Mouse (Mus musculus): ENCODE data around the gene Lamb2. TPM values are rescaled to one million over a fixed set of nuclear protein-coding genes. Genes with fewer than 3 reads are reported as not detected.

The Lamb2 gene
- 47.1 and 62.6 TPM in 2 replicates for polyA plus RNA-seq (2015; fragmentation: Nextera tagmentation; extraction: Ambion mirVana)

DNA sequence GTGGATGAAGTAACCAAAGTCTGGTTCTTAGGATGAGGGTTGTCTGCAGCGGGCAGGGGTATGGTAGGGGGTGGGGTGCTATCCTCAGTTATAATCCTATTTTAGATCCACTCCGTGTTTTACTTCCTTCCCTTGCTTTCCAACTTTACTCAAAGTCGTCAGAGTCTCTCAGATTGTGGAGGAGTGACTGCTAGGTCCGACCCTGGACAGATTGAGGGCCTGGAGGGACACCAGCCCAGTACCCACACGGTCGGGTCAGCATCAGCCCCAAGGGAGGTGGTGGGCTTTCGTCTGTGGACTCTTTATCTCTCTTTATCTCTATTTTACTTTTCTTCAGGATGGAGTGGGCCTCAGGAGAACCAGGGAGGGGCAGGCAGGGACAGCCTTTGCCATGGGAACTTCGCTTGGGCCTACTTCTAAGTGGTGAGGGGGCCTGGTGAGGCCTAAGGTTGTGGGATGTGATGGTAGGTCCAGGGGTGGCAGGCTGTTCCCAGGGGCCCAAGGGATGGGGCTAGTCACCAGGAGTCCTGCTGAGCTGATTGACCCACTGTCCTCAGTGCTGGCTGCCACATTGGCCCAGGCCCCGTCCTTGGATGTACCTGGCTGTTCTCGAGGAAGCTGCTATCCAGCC lies at the start of gene Lamb2:
Gene Lamb2, plus strand, starts transcription at position 16 of the 631 bp plus-strand sequence.
- H3K4me2 ChIP-seq (replicated peaks) = peak within 1 kb of the TSS; percentile 98
- ATAC-seq (ENCODE audit: low FRiP score, low read depth) = peak; percentile 55; the same call in 1 of the 2 replicates
- H3K4me1 ChIP-seq = peaks cover 24% of the 10 kb centered on the region
- H3K9me3 ChIP-seq = no peaks in the 10 kb centered on the region
- WGBS = 9% methylated on average over 10 of the region's 10 CpGs
- peak within 1 kb of the TSS; percentile 89 for H3K9ac ChIP-seq
- peaks cover 38% of the 10 kb centered on the region for H3K36me3 ChIP-seq
- H3K27me3 ChIP-seq = no peaks in the 10 kb centered on the region
- H3K27ac ChIP-seq = peak within 1 kb of the TSS; percentile 81
- peak within 1 kb of the TSS; percentile 73 for H3K4me3 ChIP-seq

DNA sequence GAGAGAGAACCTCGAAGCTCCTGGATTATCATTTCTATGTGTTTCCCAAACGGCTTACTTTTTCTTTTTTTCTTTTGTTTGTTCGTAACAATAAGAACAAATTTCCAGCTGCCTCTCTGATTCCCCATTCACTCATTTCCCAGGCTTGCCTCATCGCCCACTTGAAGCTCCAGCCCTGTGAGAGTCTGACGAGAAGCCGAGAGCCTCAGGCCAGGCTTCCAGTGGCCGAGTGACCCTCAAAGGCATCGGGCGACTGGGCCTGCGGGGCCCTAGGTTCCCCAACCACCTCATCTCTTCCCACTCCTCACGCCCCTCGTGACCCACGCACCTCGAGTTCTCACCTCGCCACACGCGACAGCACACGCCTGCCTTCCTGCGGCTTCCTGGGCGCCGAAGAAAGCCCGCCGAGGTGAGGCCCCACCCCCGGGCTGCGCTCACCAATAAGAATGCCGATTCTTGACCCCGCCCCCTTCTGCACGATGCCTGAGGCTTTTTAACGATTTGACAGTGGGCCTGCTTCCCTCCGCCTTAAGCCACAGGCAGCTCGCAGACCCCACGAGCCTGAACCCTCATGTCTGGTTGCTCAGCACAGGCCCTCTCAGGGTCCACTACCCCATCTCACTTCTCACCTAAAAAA lies 48.0 kb upstream of the Lamb2 start:
- peak overlapping the region; percentile 49 for H3K4me2 ChIP-seq (replicated peaks)
- H3K4me3 ChIP-seq = peak overlapping the region; percentile 27
- H3K9me3 ChIP-seq = no peaks in the 10 kb centered on the region
- no peaks in the 10 kb centered on the region for H3K36me3 ChIP-seq
- 45% methylated on average over 32 of the region's 32 CpGs for WGBS
- ATAC-seq (ENCODE audit: low FRiP score, low read depth) = peak; percentile 57; the same call in 1 of the 2 replicates
- peak overlapping the region; percentile 19; the same call in 1 of the 2 replicates for H3K9ac ChIP-seq
- H3K27ac ChIP-seq = no peak overlapping the region
- no peaks in the 10 kb centered on the region for H3K27me3 ChIP-seq
- peaks cover 4% of the 10 kb centered on the region; the same call in 1 of the 2 replicates for H3K4me1 ChIP-seq

DNA sequence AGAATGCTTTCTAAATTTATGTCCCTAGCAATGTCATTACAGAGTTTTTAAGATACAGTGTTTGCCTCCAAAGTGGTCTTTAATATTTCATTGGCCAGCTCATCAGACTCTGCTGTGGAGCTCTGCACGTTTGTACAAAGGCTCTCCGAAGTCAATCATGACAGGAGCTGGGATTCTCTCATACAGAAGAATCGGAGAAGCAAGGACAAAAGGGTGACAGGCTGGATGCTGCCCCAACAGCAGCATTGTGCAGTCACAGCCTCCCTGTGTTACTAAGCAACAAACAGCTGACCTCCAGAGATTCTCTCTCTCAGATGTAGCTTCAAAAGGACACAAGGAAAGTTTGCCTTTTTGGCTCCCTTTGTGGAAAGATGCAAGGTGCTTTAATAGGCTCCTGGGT lies 43.4 kb upstream of the Lamb2 start, which contains the start of gene BC048562:
Gene BC048562, plus strand, starts transcription at position 301 of the 400 bp plus-strand sequence.
- Histone ChIP-seq H3K9me3 (no peaks in the 10 kb centered on the region), H3K4me2 (replicated peaks) (no peak within 1 kb of the TSS), H3K36me3 (no peaks in the 10 kb centered on the region), H3K4me1 (peaks cover 4% of the 10 kb centered on the region; the same call in 1 of the 2 replicates), H3K9ac (peak within 1 kb of the TSS; percentile 25; the same call in 1 of the 2 replicates), H3K4me3 (no peak within 1 kb of the TSS), H3K27me3 (no peaks in the 10 kb centered on the region), H3K27ac (no peak within 1 kb of the TSS)
- WGBS = 77% methylated on average over 3 of the region's 3 CpGs
- no peak for ATAC-seq (ENCODE audit: low FRiP score, low read depth)

DNA sequence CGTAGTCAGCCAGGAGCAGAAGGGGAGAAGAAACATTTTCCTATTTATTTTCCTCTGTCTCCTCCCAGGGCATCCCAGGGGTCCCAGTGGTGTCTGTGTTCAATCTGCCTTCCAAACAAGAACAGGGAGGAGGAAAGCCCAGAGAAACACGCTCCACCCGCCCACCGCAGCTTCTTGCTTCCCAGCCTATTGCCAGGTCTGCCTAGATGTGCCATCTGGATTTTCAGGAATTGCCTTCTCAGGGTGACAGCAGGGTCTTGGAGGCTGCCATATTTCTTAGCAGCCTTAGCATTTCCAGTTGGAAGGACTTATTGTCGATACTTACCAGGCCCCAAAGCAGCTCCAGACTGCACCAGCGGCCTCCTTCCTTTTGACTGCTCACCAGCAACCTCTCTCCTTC lies 40.4 kb upstream of the Lamb2 start:
- Histone ChIP-seq H3K9me3 (no peaks in the 10 kb centered on the region), H3K4me2 (replicated peaks) (no peak overlapping the region), H3K9ac (no peak overlapping the region), H3K36me3 (no peaks in the 10 kb centered on the region), H3K27me3 (no peaks in the 10 kb centered on the region), H3K4me1 (no peaks in the 10 kb centered on the region), H3K27ac (no peak overlapping the region), H3K4me3 (no peak overlapping the region)
- ATAC-seq (ENCODE audit: low FRiP score, low read depth) = no peak
- WGBS = 79% methylated on average over 6 of the region's 6 CpGs

DNA sequence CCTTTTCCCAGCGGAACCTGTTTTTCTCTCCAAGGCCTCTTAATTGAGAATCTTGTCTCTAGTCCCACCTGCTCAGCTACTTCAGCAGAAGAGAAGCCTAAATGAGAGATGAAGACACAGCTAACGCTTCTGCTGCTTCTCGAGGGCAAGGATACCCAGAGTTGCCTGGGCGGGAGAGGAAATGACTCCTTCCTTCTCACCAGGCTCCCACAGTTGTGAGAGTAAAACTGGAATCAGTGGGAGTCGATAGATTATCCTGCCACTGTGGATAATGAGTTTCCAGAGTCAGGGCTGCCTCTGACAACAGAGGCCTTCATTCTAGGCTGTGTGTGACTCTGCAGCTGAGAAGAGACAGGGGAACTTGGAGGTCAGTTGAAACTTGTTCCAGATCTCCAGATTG lies 39.1 kb upstream of the Lamb2 start:
- Histone ChIP-seq H3K9me3 (no peaks in the 10 kb centered on the region), H3K27ac (no peak overlapping the region), H3K27me3 (no peaks in the 10 kb centered on the region), H3K4me3 (no peak overlapping the region), H3K4me1 (peaks cover 4% of the 10 kb centered on the region), H3K4me2 (replicated peaks) (no peak overlapping the region), H3K9ac (no peak overlapping the region), H3K36me3 (no peaks in the 10 kb centered on the region)
- no peak for ATAC-seq (ENCODE audit: low FRiP score, low read depth)
- WGBS = 66% methylated on average over 5 of the region's 5 CpGs

DNA sequence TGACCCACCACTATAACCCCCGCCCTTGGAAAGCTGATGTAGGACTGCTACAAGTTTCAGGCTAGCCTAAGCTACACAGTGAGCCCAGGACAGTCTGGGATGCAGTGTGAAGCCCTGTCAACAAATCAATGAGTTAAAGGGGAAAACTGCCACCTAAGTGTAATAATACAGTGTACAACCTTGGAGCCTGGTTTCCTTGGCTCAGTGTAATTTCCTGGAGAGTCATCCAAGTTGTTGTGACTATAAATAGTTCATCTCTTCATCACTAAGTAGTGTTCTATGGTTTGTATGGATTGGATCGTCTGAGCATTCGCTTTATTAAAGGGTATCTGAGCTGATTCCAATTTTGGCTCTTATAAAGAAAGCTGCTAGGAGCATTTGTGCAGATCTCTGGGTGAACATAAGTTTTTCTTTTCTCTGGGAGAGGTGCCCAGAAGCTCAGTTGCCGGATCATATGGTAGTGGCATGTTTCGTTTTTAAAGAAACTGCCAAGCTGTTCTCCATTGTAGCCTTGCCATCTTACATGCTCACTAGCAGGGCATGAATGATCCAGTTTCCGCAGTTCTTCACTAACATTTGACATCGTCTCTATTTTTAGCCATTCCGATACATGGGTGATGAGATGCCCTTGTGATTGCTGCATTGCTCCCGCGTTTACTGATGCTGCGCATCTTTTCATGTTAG lies 38.2 kb upstream of the Lamb2 start:
- Histone ChIP-seq H3K36me3 (no peaks in the 10 kb centered on the region), H3K27ac (no peak overlapping the region), H3K4me2 (replicated peaks) (no peak overlapping the region), H3K9me3 (no peaks in the 10 kb centered on the region), H3K4me1 (peaks cover 10% of the 10 kb centered on the region), H3K9ac (no peak overlapping the region), H3K4me3 (no peak overlapping the region), H3K27me3 (no peaks in the 10 kb centered on the region)
- no peak for ATAC-seq (ENCODE audit: low FRiP score, low read depth)
- 91% methylated on average over 11 of the region's 11 CpGs for WGBS

DNA sequence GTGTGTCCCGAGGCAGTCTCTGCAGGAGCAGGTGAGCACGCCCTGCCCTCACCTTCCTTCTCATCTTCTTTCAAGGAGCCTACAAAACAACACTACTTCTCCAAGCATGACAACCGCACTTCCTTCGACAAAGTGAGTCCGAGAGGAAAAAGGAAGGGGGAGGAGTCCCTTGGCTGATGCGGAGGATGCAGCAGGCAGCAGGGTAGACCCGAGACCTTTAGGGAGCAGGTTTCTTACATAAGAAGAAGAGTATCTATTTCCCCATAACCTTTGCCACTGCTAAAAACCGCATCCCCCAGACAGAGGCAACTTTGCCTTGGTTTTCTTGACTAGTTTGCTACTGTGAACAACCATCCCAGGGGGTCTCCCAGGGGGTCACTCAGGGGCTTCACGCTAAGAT lies 34.4 kb upstream of the Lamb2 start:
- Histone ChIP-seq H3K27ac (no peak overlapping the region), H3K4me2 (replicated peaks) (no peak overlapping the region), H3K36me3 (peaks cover 18% of the 10 kb centered on the region), H3K9ac (no peak overlapping the region), H3K27me3 (no peaks in the 10 kb centered on the region), H3K4me1 (peaks cover 20% of the 10 kb centered on the region), H3K9me3 (no peaks in the 10 kb centered on the region), H3K4me3 (no peak overlapping the region)
- 66% methylated on average over 9 of the region's 9 CpGs for WGBS
- no peak for ATAC-seq (ENCODE audit: low FRiP score, low read depth)

DNA sequence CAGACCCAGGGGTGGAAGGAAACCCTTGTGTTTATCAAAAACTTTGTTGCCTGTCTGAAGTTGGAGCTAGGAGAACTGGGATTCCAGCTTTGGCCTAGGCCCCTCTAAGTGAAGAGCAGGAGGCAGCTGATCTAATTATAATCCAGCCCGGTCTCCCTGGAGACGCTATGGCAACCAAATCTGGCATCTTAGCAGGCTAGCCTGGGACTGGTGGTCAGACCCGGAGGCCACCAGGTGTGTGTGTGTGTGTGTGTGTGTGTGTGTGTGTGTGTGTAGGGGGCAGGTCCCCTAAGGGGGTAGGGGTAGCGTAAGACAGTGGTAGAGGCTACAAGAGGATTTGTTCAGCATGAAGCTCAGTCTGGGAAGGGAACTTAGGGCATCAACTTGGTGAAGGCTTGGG lies 29.7 kb upstream of the Lamb2 start:
- Histone ChIP-seq H3K27ac (peak overlapping the region; percentile 73; the same call in 1 of the 2 replicates), H3K4me1 (peaks cover 51% of the 10 kb centered on the region), H3K9me3 (no peaks in the 10 kb centered on the region), H3K36me3 (peaks cover 18% of the 10 kb centered on the region), H3K4me2 (replicated peaks) (peak overlapping the region; percentile 77), H3K9ac (peak overlapping the region; percentile 27), H3K27me3 (no peaks in the 10 kb centered on the region), H3K4me3 (peak overlapping the region; percentile 63; the same call in 1 of the 2 replicates)
- ATAC-seq (ENCODE audit: low FRiP score, low read depth) = peak; percentile 2; the same call in 1 of the 2 replicates
- 56% methylated on average over 4 of the region's 4 CpGs for WGBS

DNA sequence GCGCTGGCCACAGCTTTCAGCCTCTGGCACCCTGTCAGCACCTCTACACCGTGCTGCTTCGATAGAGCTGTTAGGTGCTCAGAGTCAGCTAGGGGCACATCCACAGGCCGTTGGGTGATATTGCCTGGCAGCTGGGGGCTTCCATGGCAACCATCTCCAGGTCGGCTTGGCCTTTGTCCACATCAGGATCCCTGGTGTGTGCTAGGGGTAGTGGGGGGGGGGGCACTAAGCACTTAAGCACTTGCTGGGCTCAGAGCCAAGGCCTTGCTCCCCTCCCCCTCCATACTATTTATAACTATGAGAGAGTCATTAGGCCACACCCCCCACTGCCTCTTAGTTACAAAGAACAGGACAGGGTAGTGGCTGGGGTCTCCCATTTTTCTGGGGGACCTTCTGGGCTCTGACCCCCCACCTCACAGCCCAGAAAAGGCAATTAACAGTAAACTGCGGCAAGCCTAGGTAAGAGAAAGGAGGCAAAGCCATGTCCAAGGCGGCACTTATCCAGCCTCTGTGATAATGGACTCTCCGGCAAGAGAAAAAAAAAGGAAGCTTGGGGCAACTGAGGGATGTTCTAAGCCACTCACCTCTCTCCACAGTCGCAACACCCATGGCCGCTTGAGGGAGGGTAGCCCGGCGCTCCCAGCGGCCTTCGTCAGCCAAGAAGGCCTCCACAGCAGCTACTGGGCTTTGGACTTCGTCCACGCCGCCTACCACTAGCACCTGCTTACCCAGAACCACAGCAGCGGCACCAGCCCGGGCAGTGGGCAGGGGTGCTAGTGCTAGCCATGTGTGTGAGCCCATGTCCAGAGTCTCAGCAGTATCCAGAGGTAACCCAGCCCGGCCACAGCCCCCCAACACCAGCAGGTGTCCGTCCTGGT lies 29.0 kb upstream of the Lamb2 start:
- H3K27ac ChIP-seq = peak overlapping the region; percentile 73
- H3K4me1 ChIP-seq = peaks cover 47% of the 10 kb centered on the region
- peak overlapping the region; percentile 77 for H3K4me2 ChIP-seq (replicated peaks)
- no peaks in the 10 kb centered on the region for H3K27me3 ChIP-seq
- 62% methylated on average over 21 of the region's 21 CpGs for WGBS
- H3K4me3 ChIP-seq = peak overlapping the region; percentile 63
- peak; percentile 29 for ATAC-seq (ENCODE audit: low FRiP score, low read depth)
- peak overlapping the region; percentile 71 for H3K9ac ChIP-seq
- no peaks in the 10 kb centered on the region for H3K9me3 ChIP-seq
- H3K36me3 ChIP-seq = peaks cover 18% of the 10 kb centered on the region

DNA sequence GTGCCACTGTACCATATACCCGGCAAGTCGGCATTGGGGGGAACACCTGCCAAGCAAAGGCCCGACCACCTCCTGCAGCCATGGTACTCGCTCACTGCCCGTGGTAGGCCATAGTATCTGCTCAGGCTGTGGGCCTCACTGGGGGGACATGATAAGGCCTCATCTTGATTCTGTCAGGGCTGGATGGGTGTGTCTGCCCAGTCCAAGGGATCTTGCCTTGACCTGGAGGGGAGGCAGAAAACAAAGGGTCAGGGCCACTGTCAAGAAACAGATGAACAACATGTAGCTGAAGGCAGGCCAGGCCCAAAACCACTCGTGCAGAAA lies 28.4 kb upstream of the Lamb2 start:
- Histone ChIP-seq H3K4me1 (peaks cover 41% of the 10 kb centered on the region), H3K27me3 (no peaks in the 10 kb centered on the region), H3K4me3 (peak overlapping the region; percentile 63), H3K4me2 (replicated peaks) (peak overlapping the region; percentile 77), H3K36me3 (peaks cover 18% of the 10 kb centered on the region), H3K27ac (peak overlapping the region; percentile 79), H3K9ac (peak overlapping the region; percentile 71), H3K9me3 (no peaks in the 10 kb centered on the region)
- no peak for ATAC-seq (ENCODE audit: low FRiP score, low read depth)
- 81% methylated on average over 6 of the region's 6 CpGs for WGBS

DNA sequence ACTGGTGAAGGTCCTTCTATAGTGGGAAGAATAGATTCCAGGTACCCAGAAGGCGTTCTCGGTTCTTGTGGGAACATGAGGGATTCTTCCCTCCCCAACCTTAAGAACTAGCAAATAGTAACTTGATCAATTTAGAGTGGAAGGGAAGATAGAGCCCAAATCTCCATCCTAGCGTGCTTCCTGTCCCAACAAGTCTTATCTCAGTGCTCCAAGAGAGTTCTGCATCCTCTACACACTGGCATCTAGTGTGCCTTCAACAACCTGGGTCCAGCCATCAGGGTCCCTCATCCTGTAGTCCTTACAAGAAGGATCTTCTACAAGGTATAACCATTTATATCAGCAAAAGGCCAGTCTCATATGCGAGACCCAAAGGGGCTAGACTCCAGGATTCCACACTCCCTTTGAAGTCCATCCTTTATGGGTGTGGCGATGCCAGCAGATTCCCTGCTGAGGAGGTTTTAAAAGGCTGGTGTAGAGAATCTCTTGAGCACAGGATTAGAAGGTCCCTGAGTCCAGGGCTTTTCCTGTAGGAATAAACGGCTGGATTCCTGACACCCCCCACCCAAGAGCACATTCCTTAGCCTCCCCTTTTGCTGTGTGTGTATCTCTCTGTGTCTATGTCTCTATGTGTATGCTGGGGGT lies 27.9 kb upstream of the Lamb2 start:
- WGBS = 44% methylated on average over 6 of the region's 6 CpGs
- H3K4me1 ChIP-seq = peaks cover 41% of the 10 kb centered on the region
- H3K9me3 ChIP-seq = no peaks in the 10 kb centered on the region
- no peaks in the 10 kb centered on the region for H3K27me3 ChIP-seq
- peak overlapping the region; percentile 79 for H3K27ac ChIP-seq
- peaks cover 18% of the 10 kb centered on the region for H3K36me3 ChIP-seq
- peak overlapping the region; percentile 77 for H3K4me2 ChIP-seq (replicated peaks)
- no peak for ATAC-seq (ENCODE audit: low FRiP score, low read depth)
- H3K4me3 ChIP-seq = peak overlapping the region; percentile 63
- H3K9ac ChIP-seq = peak overlapping the region; percentile 71

Data from limb, embryonic 13.5 days (tissue).